Mouse (Mus musculus) ovary, postnatal 14 days (tissue): ENCODE measurements around the gene Vmn2r79.
"Not testable (repeated sequence)": the region's sequence is repeated elsewhere in the genome, so short reads cannot be mapped to it uniquely, and the experiment has no call there.

Source experiments
- DNase-seq: peaks from one replicate; pipeline ENCODE4 v3.0.0; 2022; ENCODE audit warnings: low spot score

Vmn2r79 gene

DNA sequence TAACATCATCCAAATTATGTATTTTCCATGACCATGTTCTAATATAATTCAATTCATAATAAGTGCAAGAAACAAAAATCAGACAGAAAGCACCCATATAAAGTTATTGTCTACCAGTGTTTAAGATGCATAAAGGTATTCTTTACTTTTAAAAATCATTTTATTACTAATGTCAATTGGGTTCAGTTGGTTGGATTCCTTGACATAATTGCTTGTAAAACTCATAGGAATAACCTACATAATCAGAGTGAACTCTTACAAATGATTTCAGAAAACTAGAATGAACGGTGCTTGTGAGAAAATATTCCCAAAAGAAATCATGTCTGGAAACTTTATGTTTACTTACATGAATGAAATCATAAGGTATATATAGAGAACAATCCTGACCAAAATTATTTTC lies at the start of gene Vmn2r79:
Gene Vmn2r79 (plus strand): TSS at position 301 of the 400 bp plus-strand sequence.
- not testable (repeated sequence) for DNase-seq

GRCm38 (mm10) chr7:86994700-86995099 lies 1.2 kb upstream of the Vmn2r79 start:
- no peak for DNase-seq

- not testable (repeated sequence) for DNase-seq
Measured at GRCm38 (mm10) chr7:87026486-87026885, 30.6 kb downstream of the Vmn2r79 start.

DNA sequence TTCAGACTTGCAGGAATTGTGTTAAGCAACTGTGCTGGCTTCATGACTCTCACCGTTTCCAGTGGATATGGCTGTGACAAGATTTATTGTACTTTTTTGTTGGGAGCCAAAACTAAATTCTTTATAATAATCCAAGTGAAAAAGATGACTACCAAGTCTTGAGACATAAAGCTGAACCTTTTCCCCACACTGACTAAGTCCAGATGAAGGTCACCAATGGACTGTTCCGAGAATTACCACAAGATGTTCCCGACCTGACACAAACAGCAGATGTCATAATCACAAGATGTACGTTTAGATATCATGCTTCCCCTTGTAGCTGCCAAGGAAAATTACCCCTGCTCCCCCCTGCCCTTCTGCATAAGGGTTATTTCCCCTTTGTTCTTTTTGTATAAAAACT lies 67.7 kb downstream of the Vmn2r79 start:
- DNase-seq, result no peak
